Mouse (Mus musculus) spleen, adult 2 months (tissue): ENCODE data around the gene Prap1.

Experiments used
- CTCF ChIP-seq: fragments of 200-500 bp; IDR thresholded peaks from 2 replicates; pipeline ENCODE4 v1.5.1; 2011; ENCODE audit warnings: mild to moderate bottlenecking, inconsistent platforms; ENCODE audit not compliant: insufficient read depth, insufficient read length, insufficient replicate concordance; ENCODE audit errors: extremely low read depth
- POLR2A ChIP-seq: fragments of 200-500 bp; IDR thresholded peaks from 2 replicates; pipeline ENCODE4 v1.6.1; 2011; ENCODE audit warnings: low read depth, low read length, inconsistent platforms

DNA sequence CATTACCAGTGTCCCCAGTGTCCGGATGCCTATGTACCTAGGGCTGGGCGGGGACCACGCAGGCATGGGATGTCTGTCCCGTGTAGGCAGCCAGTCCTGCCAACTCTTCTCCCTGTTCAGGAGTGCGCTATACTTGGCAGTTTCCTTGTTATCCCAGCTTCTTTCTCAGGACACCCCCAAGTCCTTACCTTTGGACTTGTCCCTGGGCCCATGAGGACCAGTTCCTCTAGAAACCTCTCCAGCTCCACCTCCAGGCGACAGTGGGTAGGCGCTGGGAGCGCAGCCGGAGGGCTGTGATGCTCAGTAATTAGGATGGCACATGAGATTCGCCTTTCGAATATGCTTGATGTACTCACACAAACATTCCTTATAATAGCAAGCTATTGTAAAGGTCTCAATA lies 30.9 kb upstream of the Prap1 start:
- TF ChIP-seq CTCF (no peak), POLR2A (no peak)
